Mouse (Mus musculus): ENCODE measurements at regions not wholly inside any gene's neighbourhood (a gene's known extent, or its start where the extent isn't known, plus 50 kb on each side); places are given as distances from the start of the nearest gene placed in this dataset.
A peak's percentile ranks its signal among the peaks of the same experiment; 100 is the strongest.

GRCm38 (mm10) chr2:167878255-167878865 is 53.5 kb upstream of the Ptpn1 start:
- DNase-seq, result no peak

GRCm38 (mm10) chr2:167877254-167877870 is 54.5 kb upstream of the Ptpn1 start:
- no peak for DNase-seq

- no peak for DNase-seq
Measured at GRCm38 (mm10) chr2:167872507-167872906, 59.4 kb upstream of the Ptpn1 start.

- DNase-seq, result no peak
Measured at GRCm38 (mm10) chr2:167870153-167870552, 61.7 kb upstream of the Ptpn1 start.

GRCm38 (mm10) chr2:167866751-167867150 is 65.1 kb upstream of the Ptpn1 start:
- peak; percentile 91 to 95 for DNase-seq

- peak in 1 of 2 experiments; percentile 24 for DNase-seq
Measured at GRCm38 (mm10) chr2:167865525-167865924, 66.3 kb upstream of the Ptpn1 start.

- peak in 1 of 2 experiments; percentile 40 for DNase-seq
Measured at GRCm38 (mm10) chr2:167864672-167865071, 67.2 kb upstream of the Ptpn1 start.

- DNase-seq, result peak; percentile 77 to 83
Measured at GRCm38 (mm10) chr2:167864228-167864627, 67.6 kb upstream of the Ptpn1 start.

GRCm38 (mm10) chr2:167863616-167864015 is 68.2 kb upstream of the Ptpn1 start:
- peak in 1 of 2 experiments; percentile 9 for DNase-seq

GRCm38 (mm10) chr2:167861178-167861520 is 70.7 kb upstream of the Ptpn1 start:
- DNase-seq, result no peak

- peak; percentile 87 to 91 for DNase-seq
Measured at GRCm38 (mm10) chr2:167860457-167861177, 71.2 kb upstream of the Ptpn1 start.

GRCm38 (mm10) chr2:167859575-167859974 is 72.3 kb upstream of the Ptpn1 start:
- DNase-seq, result no peak

GRCm38 (mm10) chr2:167858346-167858745 is 73.5 kb upstream of the Ptpn1 start:
- DNase-seq, result peak in 1 of 2 experiments; percentile 47

GRCm38 (mm10) chr2:167857911-167858310 is 73.9 kb upstream of the Ptpn1 start:
- no peak for DNase-seq

GRCm38 (mm10) chr2:167856920-167857475 is 74.9 kb upstream of the Ptpn1 start:
- peak in 1 of 2 experiments; percentile 68 for DNase-seq

GRCm38 (mm10) chr2:167856020-167856419 is 75.8 kb upstream of the Ptpn1 start:
- DNase-seq, result no peak

- DNase-seq, result no peak
Measured at GRCm38 (mm10) chr2:167854060-167854459, 77.8 kb upstream of the Ptpn1 start.

GRCm38 (mm10) chr2:167853411-167853821 is 78.4 kb upstream of the Ptpn1 start:
- peak in 1 of 2 experiments; percentile 16 for DNase-seq

- DNase-seq, result peak in 1 of 2 experiments; percentile 40
Measured at GRCm38 (mm10) chr2:167852582-167852981, 79.3 kb upstream of the Ptpn1 start.

- DNase-seq, result peak; percentile 64 to 77
Measured at GRCm38 (mm10) chr2:167851216-167851896, 80.5 kb upstream of the Ptpn1 start.

GRCm38 (mm10) chr2:167849999-167850552 is 81.8 kb upstream of the Ptpn1 start:
- DNase-seq, result no peak
